Mouse (Mus musculus): ENCODE data around the gene Dab2ip. TPM values are rescaled to one million over a fixed set of nuclear protein-coding genes. Genes with fewer than 3 reads are reported as not detected.

The Dab2ip gene
- total and polyA plus RNA-seq, 3 experiments: 4.9 to 15.6 (median 7.8) TPM

DNA sequence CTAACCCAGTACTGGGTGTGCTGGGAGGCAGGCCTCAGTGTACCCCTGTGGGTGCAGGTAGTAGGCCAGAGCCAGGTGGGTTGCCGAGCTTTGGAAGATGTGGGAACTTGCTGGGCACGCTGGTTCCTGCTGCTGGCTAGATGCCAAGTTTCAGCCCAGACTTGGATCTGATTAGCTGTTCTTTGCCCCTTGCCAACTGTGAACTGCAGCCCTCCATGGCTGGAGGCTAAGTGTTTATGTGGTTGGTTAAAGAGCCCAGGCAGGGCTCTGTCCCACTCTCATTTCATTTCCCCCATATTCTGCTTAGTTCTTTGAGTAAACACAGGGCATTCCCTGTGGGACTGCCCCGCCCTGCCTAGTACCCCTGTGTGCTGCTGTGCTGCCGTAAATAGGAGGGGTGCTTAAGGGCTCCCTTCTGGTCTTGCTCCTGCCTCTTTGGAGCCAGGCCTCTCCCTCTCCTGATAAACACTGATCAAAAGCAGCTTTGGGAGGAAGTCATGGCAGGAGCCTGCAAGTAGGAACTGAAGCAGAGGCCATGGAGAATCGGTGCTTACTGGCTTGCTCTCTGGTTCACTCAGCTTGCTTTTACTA, 118.1 kb downstream of the Dab2ip start:
- Histone ChIP-seq H3K9ac (ENCODE audit: insufficient read depth, low read depth) (no peak overlapping the region), H3K36me3 (replicated peaks in 1 of 2; ENCODE audit: control insufficient read depth in 1 of 2, insufficient read depth in 1 of 2, low read length in 1 of 2) (peaks cover 0 to 4% of the 10 kb centered on the region in 2 experiments), H3K4me1 (ENCODE audit: control insufficient read depth in 1 of 2, insufficient read depth in 2 of 2) (peaks cover 12 to 47% of the 10 kb centered on the region in 2 experiments), H3K9me3 (replicated peaks; ENCODE audit: low read length) (no peaks in the 10 kb centered on the region), H3K27ac (ENCODE audit: insufficient read depth, low read depth) (no peak overlapping the region), H3K4me3 (replicated peaks in 1 of 3; ENCODE audit: low read depth in 2 of 3, low read length in 2 of 3, poor library complexity in 1 of 3) (no peak overlapping the region), H3K79me2 (replicated peaks; ENCODE audit: control insufficient read depth, extremely low read depth, insufficient read depth, poor library complexity, severe bottlenecking) (peaks cover 2% of the 10 kb centered on the region; the same call in 1 of the 2 replicates), H3K4me2 (ENCODE audit: insufficient read depth, low read depth, poor library complexity, severe bottlenecking) (no peak overlapping the region), H3K27me3 (replicated peaks) (no peaks in the 10 kb centered on the region)
- in situ Hi-C loops (cut with MboI; ENCODE audit: low pct_ligation_motif_present, low pct_unique_long_range_greater_than_20kb, low sequenced_read_pairs) (no loop called here), dilution Hi-C loops (cut with MboI; ENCODE audit: extremely low pct_ligation_motif_present, extremely low pct_unique_long_range_greater_than_20kb, low sequenced_read_pairs) (no loop called here)
- TF ChIP-seq ZMIZ1 (IDR thresholded peaks at IDR 0.05; ENCODE audit: low read depth, low read length) (no peak), MAFK (IDR thresholded peaks at IDR 0.05; ENCODE audit: insufficient replicate concordance, low read length) (no peak), JUND (conservative IDR thresholded peaks at IDR 0.05; ENCODE audit: low read depth, low read length) (no peak), RAD21 (IDR thresholded peaks at IDR 0.05; ENCODE audit: low read depth, low read length) (no peak), PAX5 (IDR thresholded peaks at IDR 0.05; ENCODE audit: low read length) (no peak), KAT2A (IDR thresholded peaks at IDR 0.05; ENCODE audit: insufficient replicate concordance, low read length) (no peak), ELF1 (IDR thresholded peaks at IDR 0.05; ENCODE audit: low read depth, low read length) (no peak), ZC3H11A (IDR thresholded peaks at IDR 0.05; ENCODE audit: low read depth, low read length) (no peak), POLR2A (IDR thresholded peaks at IDR 0.05; ENCODE audit: low read depth, low read length) (no peak), SMC3 (IDR thresholded peaks at IDR 0.05; ENCODE audit: low read depth, low read length) (no peak), POLR2AphosphoS2 (IDR thresholded peaks at IDR 0.05; ENCODE audit: low read depth, low read length) (no peak), BHLHE40 (IDR thresholded peaks at IDR 0.05; ENCODE audit: low read depth, low read length) (no peak), NELFE (IDR thresholded peaks at IDR 0.05; ENCODE audit: low read depth, low read length) (no peak), USF2 (conservative IDR thresholded peaks at IDR 0.05; ENCODE audit: low read depth, low read length) (no peak), EP300 (IDR thresholded peaks at IDR 0.05; ENCODE audit: low read length) (no peak), MYC (IDR thresholded peaks at IDR 0.05; ENCODE audit: low read depth, low read length) (no peak), ZKSCAN1 (IDR thresholded peaks at IDR 0.05; ENCODE audit: borderline replicate concordance, low read depth, low read length) (no peak), HCFC1 (IDR thresholded peaks at IDR 0.05; ENCODE audit: low read depth, low read length) (no peak), SIN3A (IDR thresholded peaks at IDR 0.05; ENCODE audit: low read length) (no peak), IRF4 (IDR thresholded peaks at IDR 0.05; ENCODE audit: low read depth, low read length) (no peak)
- no peak for DNase-seq (ENCODE audit: extremely low read depth)

- DNase-seq (ENCODE audit: extremely low read depth): no peak
- H3K36me3 ChIP-seq (replicated peaks in 1 of 2; ENCODE audit: control insufficient read depth in 1 of 2, insufficient read depth in 1 of 2, low read length in 1 of 2): peaks cover 0 to 6% of the 10 kb centered on the region in 2 experiments
- no peaks in the 10 kb centered on the region for H3K9me3 ChIP-seq (replicated peaks; ENCODE audit: low read length)
- in situ Hi-C loops (cut with MboI; ENCODE audit: low pct_ligation_motif_present, low pct_unique_long_range_greater_than_20kb, low sequenced_read_pairs): no loop called here
- H3K4me2 ChIP-seq (ENCODE audit: insufficient read depth, low read depth, poor library complexity, severe bottlenecking): no peak overlapping the region
- H3K4me3 ChIP-seq (replicated peaks in 1 of 3; ENCODE audit: low read depth in 2 of 3, low read length in 2 of 3, poor library complexity in 1 of 3): no peak overlapping the region
- H3K79me2 ChIP-seq (replicated peaks; ENCODE audit: control insufficient read depth, extremely low read depth, insufficient read depth, poor library complexity, severe bottlenecking): 0 out of 2 replicates have a peak, but pooled peaks cover 2% of the 10 kb centered on the region
- no peaks in the 10 kb centered on the region for H3K27me3 ChIP-seq (replicated peaks)
- dilution Hi-C loops (cut with MboI; ENCODE audit: extremely low pct_ligation_motif_present, extremely low pct_unique_long_range_greater_than_20kb, low sequenced_read_pairs): no loop called here
- peaks cover 9 to 49% of the 10 kb centered on the region in 2 experiments for H3K4me1 ChIP-seq (ENCODE audit: control insufficient read depth in 1 of 2, insufficient read depth in 2 of 2)
- no peak for TF ChIP-seq ZMIZ1 (IDR thresholded peaks at IDR 0.05; ENCODE audit: low read depth, low read length)
- TF ChIP-seq BHLHE40 (IDR thresholded peaks at IDR 0.05; ENCODE audit: low read depth, low read length): no peak
- TF ChIP-seq POLR2A (IDR thresholded peaks at IDR 0.05; ENCODE audit: low read depth, low read length): no peak
- no peak for TF ChIP-seq IRF4 (IDR thresholded peaks at IDR 0.05; ENCODE audit: low read depth, low read length)
- TF ChIP-seq ETS1 (conservative IDR thresholded peaks at IDR 0.05; ENCODE audit: low read depth, low read length): no peak
- no peak for TF ChIP-seq KAT2A (IDR thresholded peaks at IDR 0.05; ENCODE audit: insufficient replicate concordance, low read length)
- TF ChIP-seq HCFC1 (IDR thresholded peaks at IDR 0.05; ENCODE audit: low read depth, low read length): no peak
- no peak for TF ChIP-seq MAX (IDR thresholded peaks at IDR 0.05; ENCODE audit: low read length)
- no peak for TF ChIP-seq CHD1 (IDR thresholded peaks at IDR 0.05; ENCODE audit: low read depth, low read length)
- TF ChIP-seq PAX5 (IDR thresholded peaks at IDR 0.05; ENCODE audit: low read length): no peak
- H3K9ac ChIP-seq (ENCODE audit: insufficient read depth, low read depth): no peak overlapping the region
- no peak overlapping the region for H3K27ac ChIP-seq (ENCODE audit: insufficient read depth, low read depth)
These were observed 119.8 kb downstream of the Dab2ip start for GRCm38 (mm10) chr2:35677855-35678254.
